Mouse (Mus musculus) embryonic fibroblast, embryonic 13.5 days (primary cell): ENCODE measurements around the gene Rangap1.

ENCODE experiments used
- CTCF ChIP-seq: IDR thresholded peaks from 2 replicates; pipeline ENCODE4 v1.5.1; 2011; ENCODE audit warnings: mild to moderate bottlenecking, control low read depth, low read length, moderate library complexity, borderline replicate concordance; ENCODE audit not compliant: insufficient read depth
- POLR2A ChIP-seq: IDR thresholded peaks from 2 replicates; pipeline ENCODE4 v1.6.1; 2011; ENCODE audit warnings: low read depth, mild to moderate bottlenecking, control low read depth, low read length, moderate library complexity

DNA sequence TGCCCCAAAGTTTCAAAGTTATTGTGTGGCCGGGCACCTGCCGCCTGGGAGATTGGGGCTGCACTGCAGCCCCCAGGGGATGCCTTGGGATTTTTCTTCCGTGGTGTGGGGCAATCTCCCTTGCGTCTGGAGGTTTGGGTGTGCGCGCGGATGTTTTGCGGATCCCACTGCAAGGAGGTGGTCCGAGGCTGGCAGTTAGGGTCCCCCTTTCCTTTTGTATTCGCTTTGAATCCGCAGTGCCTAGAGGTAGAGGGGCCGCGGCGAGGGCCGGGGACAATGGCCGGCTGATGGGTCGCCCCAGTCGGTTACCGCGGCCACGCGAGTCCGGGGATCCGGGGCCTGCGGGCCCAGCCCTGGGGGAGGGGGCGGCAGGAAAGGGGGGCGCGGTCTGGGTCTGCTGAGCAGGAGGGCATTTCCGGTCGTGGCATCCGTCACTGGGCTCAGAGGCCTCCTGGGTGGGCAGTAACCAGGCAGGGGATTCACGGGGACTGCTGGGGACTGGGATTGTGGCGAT lies 328 bp upstream of the Rangap1 start:
- TF ChIP-seq CTCF, result no peak
- peak; percentile 55 for TF ChIP-seq POLR2A
